Mouse (Mus musculus) embryonic facial prominence, embryonic 10.5 days (tissue): ENCODE measurements around the gene Brca2. TPM values are rescaled to one million over a fixed set of nuclear protein-coding genes. Genes with fewer than 3 reads are reported as not detected.

Source experiments
- DNase-seq: peaks from one replicate; pipeline ENCODE4 v3.0.0-alpha.2; 2017; ENCODE audit warnings: low spot score
- H3K27ac ChIP-seq: fragments of 300-500 bp; sonication (generic); replicated peaks from 2 replicates; pipeline ENCODE4 v1.5.1; 2016; ENCODE audit warnings: mild to moderate bottlenecking
- H3K27me3 ChIP-seq: fragments of 300-500 bp; sonication (generic); replicated peaks from 2 replicates; pipeline ENCODE4 v1.6.1; 2016; ENCODE audit warnings: low read depth, mild to moderate bottlenecking; ENCODE audit not compliant: poor library complexity, severe bottlenecking
- H3K36me3 ChIP-seq: fragments of 300-500 bp; sonication (generic); replicated peaks from 2 replicates; pipeline ENCODE4 v1.6.1; 2016; ENCODE audit warnings: mild to moderate bottlenecking, moderate library complexity
- H3K4me1 ChIP-seq: fragments of 300-500 bp; sonication (generic); 2 replicates; pipeline ENCODE4 v1.6.1; 2016
- H3K4me3 ChIP-seq: fragments of 300-500 bp; sonication (generic); 2 replicates; pipeline ENCODE4 v1.5.1; 2016; ENCODE audit warnings: mild to moderate bottlenecking, moderate library complexity
- H3K9me3 ChIP-seq: fragments of 300-500 bp; sonication (generic); 2 replicates; pipeline ENCODE4 v1.6.1; 2016; ENCODE audit warnings: mild to moderate bottlenecking
- WGBS: fragments of 180-500 bp; shearing (Covaris S2); methylation state at CpG from one replicate; pipeline ENCODE4 v1.1.7; 2016; 5-methylcytosine and 5-hydroxymethylcytosine counted together
- polyA plus RNA-seq: library from polyadenylated mRNA; unstranded; fragments of >200 nt; fragmentation: Nextera tagmentation; extraction: Ambion mirVana; gene quantifications from 2 replicates; pipeline ENCODE4 v1.2.1, GENCODE M21; 2016

Gene Brca2
- polyA plus RNA-seq, 1 experiment from 2014 or later: 42.5 TPM

DNA sequence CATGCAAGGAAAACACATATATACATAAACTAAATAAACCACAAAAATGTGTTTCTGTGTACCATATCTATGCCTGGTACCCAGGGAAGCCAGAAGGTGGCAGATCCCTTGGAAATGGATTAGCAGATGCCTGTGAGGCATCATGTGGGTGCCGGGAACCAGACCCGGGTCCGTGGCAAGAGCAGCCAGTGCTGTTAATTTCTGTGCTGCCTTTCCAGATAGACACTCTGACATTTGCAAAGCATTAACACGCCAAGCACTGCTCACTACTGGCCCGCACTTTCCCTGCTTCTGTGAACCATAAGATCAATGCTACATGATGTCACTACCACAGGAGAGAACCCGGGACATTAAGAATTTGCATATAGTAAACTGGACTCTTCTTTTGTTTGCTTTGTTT, 83.7 kb downstream of the Brca2 start:
- no peaks in the 10 kb centered on the region for H3K9me3 ChIP-seq
- H3K27me3 ChIP-seq: no peaks in the 10 kb centered on the region
- H3K4me1 ChIP-seq: peaks cover 3% of the 10 kb centered on the region
- WGBS: 94% methylated on average over 6 of the region's 6 CpGs
- no peak for DNase-seq
- H3K27ac ChIP-seq: no peak overlapping the region
- peaks cover 9% of the 10 kb centered on the region for H3K36me3 ChIP-seq
- no peak overlapping the region for H3K4me3 ChIP-seq

DNA sequence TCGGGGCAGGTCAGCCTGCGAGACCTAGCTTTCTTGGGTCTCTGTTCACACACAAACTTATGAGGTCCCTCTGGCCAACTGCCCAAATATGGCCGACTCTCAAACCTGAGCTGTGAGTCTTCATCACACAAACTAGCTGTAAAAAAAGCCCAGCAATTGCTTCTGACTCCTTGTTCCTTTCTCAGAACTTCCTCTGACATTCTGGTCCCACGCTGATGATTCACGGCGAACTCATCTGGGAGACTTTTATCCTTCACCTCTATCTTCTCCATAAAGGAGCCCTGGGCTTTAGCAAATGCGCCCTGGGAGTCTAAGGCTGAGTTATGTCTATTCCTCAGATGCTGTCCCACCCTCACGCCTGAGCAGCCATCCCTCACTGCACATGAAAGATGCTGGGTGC, 85.2 kb downstream of the Brca2 start:
- Histone ChIP-seq H3K27me3 (no peaks in the 10 kb centered on the region), H3K4me3 (no peak overlapping the region), H3K4me1 (no peaks in the 10 kb centered on the region), H3K27ac (no peak overlapping the region), H3K36me3 (peaks cover 9% of the 10 kb centered on the region), H3K9me3 (no peaks in the 10 kb centered on the region)
- 92% methylated on average over 8 of the region's 8 CpGs for WGBS
- no peak for DNase-seq

DNA sequence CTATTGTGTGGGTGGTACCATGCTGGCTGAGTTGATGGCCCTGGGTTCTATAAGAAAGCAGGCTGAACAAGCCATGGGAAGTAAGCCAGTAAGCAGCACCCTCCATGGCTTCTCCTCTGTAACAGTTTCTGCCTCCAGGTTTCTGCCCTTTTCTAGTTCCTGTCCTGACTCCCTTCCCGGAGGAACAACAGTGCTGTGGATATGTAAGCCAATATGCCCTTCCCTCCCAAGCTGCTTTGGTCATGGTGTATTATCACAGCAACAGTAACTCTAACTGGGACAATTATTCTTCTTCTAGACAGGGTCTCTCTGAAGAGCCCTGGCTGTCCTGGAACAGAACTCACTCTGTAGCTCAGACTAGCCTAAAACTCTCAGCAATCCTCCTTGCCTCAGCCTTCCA, 88.7 kb downstream of the Brca2 start:
- DNase-seq: no peak
- H3K4me3 ChIP-seq: no peak overlapping the region
- no peaks in the 10 kb centered on the region for H3K27me3 ChIP-seq
- H3K4me1 ChIP-seq: no peaks in the 10 kb centered on the region
- WGBS: 70% methylated on average over 1 of the region's 1 CpGs
- H3K9me3 ChIP-seq: no peaks in the 10 kb centered on the region
- H3K36me3 ChIP-seq: peaks cover 7% of the 10 kb centered on the region
- no peak overlapping the region for H3K27ac ChIP-seq

DNA sequence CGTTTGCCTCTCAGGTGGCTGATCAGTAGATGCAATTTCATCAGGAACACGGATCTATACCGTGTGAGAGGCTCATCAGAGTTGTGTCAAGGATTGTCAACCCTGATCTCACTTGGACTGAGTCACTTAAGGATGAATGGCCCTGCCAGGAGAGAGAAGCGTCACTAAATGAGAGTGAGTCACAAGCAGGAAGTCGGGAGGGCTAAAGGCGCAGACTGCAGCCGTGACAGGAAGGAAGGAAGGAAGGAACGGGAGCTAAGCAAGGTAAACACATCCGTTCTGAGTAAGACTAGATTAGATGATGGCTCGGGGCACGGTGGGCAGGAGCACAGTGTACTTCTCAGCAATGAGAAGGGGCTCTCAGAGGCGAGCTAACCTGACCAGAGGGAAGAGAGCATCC, 89.3 kb downstream of the Brca2 start:
- H3K36me3 ChIP-seq: peaks cover 3% of the 10 kb centered on the region
- no peak for DNase-seq
- no peak overlapping the region for H3K27ac ChIP-seq
- no peaks in the 10 kb centered on the region for H3K4me1 ChIP-seq
- no peaks in the 10 kb centered on the region for H3K9me3 ChIP-seq
- WGBS: 68% methylated on average over 12 of the region's 12 CpGs
- H3K27me3 ChIP-seq: no peaks in the 10 kb centered on the region
- H3K4me3 ChIP-seq: no peak overlapping the region

DNA sequence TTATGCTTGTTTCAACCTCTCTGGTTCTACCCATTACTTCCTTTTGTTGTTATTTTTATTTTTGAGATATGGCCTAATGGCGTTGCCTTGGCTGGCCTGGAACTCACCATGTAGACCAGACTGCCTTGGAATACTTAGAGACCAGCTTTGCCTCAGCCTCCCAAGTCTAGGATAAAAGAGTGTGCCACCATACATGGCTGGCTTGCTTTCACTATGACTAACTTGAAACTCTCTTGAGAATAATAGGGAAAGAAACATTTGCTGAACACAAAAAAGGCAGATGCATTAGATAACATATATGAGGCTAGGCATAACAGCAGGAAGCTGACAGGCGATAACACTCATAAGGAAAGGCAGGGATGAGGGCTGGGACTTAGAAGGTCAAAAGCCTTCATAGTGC, 91.6 kb downstream of the Brca2 start:
- H3K36me3 ChIP-seq: no peaks in the 10 kb centered on the region
- H3K9me3 ChIP-seq: no peaks in the 10 kb centered on the region
- no peak overlapping the region for H3K4me3 ChIP-seq
- no peak for DNase-seq
- WGBS: 90% methylated on average over 2 of the region's 2 CpGs
- no peak overlapping the region for H3K27ac ChIP-seq
- no peaks in the 10 kb centered on the region for H3K4me1 ChIP-seq
- no peaks in the 10 kb centered on the region for H3K27me3 ChIP-seq

DNA sequence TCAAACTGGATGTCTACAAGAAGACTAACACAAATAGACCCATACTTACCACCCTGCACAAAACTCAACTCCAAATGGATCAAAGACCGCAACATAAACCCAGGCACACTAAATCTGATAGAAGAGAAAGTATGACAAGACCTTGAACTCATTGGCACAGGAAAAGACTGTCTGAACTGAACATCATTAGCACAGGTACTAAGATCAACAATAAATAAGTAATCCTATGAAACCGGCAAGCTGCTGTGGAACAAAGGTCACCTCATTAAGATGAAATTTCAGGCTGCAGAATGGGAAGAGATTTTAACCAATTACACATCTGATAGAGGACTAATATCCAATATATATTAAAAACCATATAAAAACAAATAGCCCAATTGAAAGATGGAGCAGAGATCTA, 93.8 kb downstream of the Brca2 start:
- Histone ChIP-seq H3K27ac (no peak overlapping the region), H3K27me3 (no peaks in the 10 kb centered on the region), H3K36me3 (no peaks in the 10 kb centered on the region), H3K9me3 (no peaks in the 10 kb centered on the region), H3K4me1 (no peaks in the 10 kb centered on the region), H3K4me3 (no peak overlapping the region)
- 94% methylated on average over 2 of the region's 2 CpGs for WGBS
- no peak for DNase-seq

DNA sequence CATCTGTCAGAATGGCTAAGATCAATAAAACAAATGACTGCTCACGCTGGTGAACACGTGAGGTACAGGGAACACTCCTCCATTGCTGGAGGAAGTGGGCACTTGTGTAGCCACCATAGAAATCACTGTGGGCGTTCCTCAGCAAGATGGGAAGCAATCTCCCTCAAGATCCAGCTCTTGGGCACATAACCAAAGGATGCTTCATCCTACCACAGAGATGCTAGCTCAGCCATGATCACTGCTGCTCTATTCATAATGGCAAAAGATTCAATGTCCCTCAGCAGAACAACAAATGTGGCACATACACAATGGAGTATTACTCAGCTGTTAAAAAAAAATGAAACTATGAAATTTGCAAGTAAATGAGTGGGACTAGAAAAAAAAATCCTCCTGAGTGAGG, 94.3 kb downstream of the Brca2 start:
- 82% methylated on average over 3 of the region's 3 CpGs for WGBS

DNA sequence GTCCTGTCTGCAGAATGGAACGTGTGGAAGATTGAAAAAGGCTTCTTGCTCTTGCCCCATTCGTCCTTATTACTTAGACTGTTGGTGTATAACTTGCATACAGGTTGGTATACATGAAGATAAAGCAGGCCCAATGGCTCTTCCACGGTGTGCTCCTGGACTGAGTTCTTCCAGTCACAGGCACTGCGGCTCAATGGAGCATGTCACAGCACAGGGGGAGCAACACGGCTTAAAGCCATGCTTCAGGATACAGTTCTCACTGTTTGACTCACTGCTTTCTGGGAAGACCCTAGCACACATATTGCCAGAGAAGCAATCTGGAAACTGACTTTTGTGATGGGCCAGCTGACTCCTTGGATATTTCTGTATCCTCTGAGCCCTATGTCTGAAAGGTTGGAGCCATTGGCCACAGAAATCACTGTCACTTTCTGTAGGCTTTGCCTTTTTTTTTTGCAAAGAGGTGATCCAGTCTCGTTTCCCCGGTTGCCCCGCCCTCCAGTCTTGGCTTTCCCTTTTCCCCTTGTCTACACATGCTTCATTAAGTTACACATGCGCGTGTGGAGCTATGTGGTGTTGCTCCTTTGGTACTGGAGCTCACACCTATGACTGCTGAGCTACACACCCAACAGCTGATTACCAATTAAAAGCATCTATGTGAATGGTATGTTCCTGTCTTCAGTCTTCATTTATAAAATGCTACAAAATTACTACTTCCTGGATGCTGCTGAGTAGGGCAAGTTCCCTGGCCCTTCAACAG, 96.3 kb downstream of the Brca2 start:
- Histone ChIP-seq H3K27me3 (no peaks in the 10 kb centered on the region), H3K36me3 (no peaks in the 10 kb centered on the region), H3K4me3 (no peak overlapping the region), H3K4me1 (no peaks in the 10 kb centered on the region), H3K27ac (no peak overlapping the region), H3K9me3 (no peaks in the 10 kb centered on the region)
- no peak for DNase-seq
- 88% methylated on average over 10 of the region's 10 CpGs for WGBS

More for the DNA sequence above, 94.3 kb downstream of the Brca2 start:
- Histone ChIP-seq H3K9me3 (no peaks in the 10 kb centered on the region), H3K36me3 (no peaks in the 10 kb centered on the region), H3K27me3 (no peaks in the 10 kb centered on the region), H3K27ac (no peak overlapping the region), H3K4me3 (no peak overlapping the region), H3K4me1 (no peaks in the 10 kb centered on the region)
- no peak for DNase-seq

Other genes with a start within 250 kb of the Brca2 start
- not detected in 2 replicates for gene Zar1l, start 4.5 kb upstream of the Brca2 start, polyA plus RNA-seq
- 2.7 and 2.9 TPM in 2 replicates for gene N4bp2l1, start 74.6 kb downstream of the Brca2 start, polyA plus RNA-seq
- 37.6 and 37.7 TPM in 2 replicates for gene N4bp2l2, start 143.6 kb downstream of the Brca2 start, polyA plus RNA-seq
- 42.0 and 43.0 TPM in 2 replicates for gene Pds5b, start 151.1 kb downstream of the Brca2 start, polyA plus RNA-seq